Mouse (Mus musculus) frontal cortex, adult (tissue): ENCODE measurements around the gene Trappc12.

Experiments
- ATAC-seq: cut with Nextera tagmentation; 2 replicates; pipeline ENCODE4 v1.9.2; 2017; ENCODE audit warnings: mild to moderate bottlenecking, moderate library complexity, mixed read lengths; ENCODE audit not compliant: low TSS enrichment

The Trappc12 gene

DNA sequence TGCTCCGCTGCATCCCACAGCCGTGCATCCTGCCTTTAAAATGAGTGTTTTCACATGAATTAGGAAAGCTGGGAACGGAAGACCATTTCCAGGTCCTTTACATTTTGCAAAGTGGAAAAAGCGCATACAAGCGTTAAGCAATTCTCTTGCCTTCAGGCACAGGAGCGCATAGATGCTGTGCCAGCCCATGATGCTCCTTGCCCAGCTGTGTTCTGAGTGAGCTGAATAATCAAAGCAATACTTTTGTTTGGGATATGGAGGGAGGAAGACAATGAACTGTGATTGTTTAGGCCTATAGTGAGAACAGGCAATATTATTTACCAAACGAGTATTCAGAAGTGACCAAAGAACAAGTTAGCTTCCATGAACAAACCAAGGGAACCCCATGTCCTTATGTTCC lies 59.5 kb downstream of the Trappc12 start:
- 0 out of 2 replicates have a peak, but pooled peaks have one; percentile 15 for ATAC-seq

- no peak for ATAC-seq
Measured at GRCm38 (mm10) chr12:28688996-28689395, 61.3 kb downstream of the Trappc12 start.

- ATAC-seq: peak; percentile 1; the same call in 1 of the 2 replicates
Measured at GRCm38 (mm10) chr12:28686199-28686879, 63.9 kb downstream of the Trappc12 start.

- no peak for ATAC-seq
Measured at GRCm38 (mm10) chr12:28685771-28686170, 64.5 kb downstream of the Trappc12 start.

GRCm38 (mm10) chr12:28684674-28685073 lies 65.6 kb downstream of the Trappc12 start:
- ATAC-seq: peak; percentile 69

GRCm38 (mm10) chr12:28675925-28676209 lies 74.4 kb downstream of the Trappc12 start:
- ATAC-seq: no peak; the same call in 1 of the 2 replicates

DNA sequence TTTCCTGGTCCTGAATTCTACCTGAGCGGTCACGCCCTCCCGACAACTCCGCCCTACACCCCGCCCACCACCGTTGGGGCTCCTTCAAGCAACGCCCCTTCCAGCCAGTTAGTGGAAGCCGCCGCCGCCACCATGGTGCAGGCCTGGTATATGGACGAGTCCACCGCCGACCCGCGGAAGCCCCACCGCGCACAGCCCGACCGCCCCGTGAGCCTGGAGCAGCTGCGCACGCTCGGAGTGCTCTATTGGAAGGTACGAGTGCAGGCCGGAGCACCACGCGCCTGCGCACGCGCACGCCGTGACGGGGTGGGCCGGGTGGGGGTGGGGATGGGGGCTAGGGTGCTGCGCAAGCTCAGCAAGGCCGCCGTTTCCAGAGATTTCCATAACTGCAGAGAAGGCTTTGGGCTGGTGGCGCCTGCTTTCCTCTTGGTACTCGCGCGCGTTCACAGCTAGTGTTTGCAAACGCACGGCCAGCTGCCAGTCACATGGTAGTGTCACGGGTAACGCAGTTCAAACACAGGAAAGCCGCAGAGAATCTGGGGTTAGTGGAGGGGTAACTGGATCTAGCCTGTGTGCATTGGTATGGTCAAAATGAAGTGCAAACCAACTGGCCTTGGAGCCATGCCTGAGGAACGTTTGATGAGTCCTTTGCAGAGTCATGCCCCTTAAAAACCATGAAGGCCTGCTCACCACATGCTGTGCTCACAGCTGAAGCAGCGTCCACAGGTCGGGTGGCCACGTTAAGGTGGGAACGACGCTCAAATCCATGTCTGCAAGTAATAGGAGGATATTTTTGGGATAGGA lies 74.9 kb downstream of the Trappc12 start, which contains the start of gene Adi1:
Adi1 (plus strand) TSS at position 111 of the 804 bp plus-strand sequence.
- peak; percentile 91 for ATAC-seq

DNA sequence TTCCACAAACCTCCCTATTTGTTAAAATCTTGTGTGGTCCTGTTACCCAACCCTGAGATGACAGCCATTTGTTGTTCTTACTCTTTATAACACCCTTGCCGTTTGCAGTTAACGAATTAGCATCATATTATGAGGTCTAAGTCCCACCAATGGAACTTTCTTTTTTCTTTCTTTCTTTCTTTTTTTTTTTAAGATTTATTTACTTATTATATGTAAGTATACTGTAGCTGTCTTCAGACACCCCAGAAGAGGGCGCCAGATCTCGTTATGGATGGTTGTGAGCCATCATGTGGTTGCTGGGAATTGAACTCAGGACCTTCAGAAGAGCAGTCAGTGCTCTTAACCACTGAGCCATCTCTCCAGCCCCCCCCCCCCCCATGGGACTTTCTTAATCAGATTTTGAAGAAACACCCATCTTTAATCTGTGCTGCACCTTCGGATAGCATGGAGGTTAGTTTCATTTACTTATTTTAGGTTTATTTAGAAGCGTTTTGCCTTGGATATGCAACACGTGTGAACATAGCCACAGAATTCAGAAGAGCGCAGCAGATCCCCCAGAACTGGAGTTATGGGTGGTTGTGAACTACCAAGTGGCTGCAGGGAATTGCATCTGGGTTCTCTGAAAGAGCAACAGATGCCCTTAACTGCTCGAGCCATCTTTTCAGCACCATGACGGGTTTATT lies 76.1 kb downstream of the Trappc12 start:
- ATAC-seq: no peak

- ATAC-seq: no peak
Measured at GRCm38 (mm10) chr12:28667287-28667686, 83.0 kb downstream of the Trappc12 start.

- no peak for ATAC-seq
Measured at GRCm38 (mm10) chr12:28666734-28667133, 83.5 kb downstream of the Trappc12 start.

GRCm38 (mm10) chr12:28662628-28663027 lies 87.6 kb downstream of the Trappc12 start:
- no peak for ATAC-seq

DNA sequence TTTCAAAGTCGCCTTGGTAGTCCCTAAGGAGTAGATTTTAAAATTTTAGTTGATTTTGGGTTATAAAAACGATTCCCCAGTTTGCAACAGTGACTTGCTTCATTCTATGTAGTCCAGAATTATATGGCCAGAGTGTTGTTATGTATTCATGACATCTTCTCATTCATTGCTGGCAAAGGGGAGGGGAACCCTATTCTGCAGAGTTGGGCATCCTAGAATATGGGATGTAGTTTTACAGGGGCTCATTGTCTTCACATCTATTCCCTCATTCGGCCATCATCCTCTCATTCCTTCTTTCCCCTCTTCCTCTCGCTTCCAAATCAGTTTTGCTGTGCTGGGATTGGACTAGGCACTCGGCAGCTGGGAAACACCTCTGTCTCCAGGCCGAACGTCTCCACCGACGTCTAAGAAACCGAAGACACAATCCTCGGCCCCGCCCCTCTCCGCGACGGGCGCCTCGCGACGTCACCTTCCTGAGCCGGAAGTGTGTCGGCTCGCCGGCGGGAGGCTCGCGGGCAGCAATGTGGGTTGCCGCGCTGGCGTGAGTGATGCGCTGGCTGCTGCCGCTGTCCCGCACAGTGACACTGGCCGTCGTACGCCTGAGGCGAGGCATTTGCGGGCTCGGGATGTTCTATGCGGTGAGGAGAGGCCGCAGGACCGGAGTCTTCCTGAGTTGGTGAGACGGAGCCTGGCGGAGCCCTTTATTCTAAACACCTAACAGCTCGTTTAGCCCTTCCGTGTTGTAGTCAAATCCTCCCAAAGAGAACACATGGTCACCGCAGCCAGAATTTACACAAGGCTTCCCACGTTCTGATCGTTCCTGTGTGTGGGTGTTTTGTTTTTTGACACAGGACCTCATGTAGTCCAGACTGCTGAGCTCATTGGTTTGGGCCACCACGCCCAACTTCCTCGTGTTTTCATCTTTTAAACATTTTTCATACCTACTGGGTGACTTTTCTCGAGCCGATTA lies 100.8 kb downstream of the Trappc12 start, which contains the start of gene Rnaseh1:
Rnaseh1 (plus strand) TSS at position 462 of the 970 bp plus-strand sequence.
- ATAC-seq: peak; percentile 97
